Mouse (Mus musculus) megakaryocyte, embryonic 14.5 days (primary cell): Measurements from ENCODE around the gene Tec.
A peak's percentile ranks its signal among the peaks of the same experiment; 100 is the strongest.

Source experiments
- FLI1 ChIP-seq: IDR thresholded peaks from 2 replicates; pipeline ENCODE4 v1.6.1; 2012; ENCODE audit warnings: low read length, inconsistent platforms, mixed read lengths
- GATA1 ChIP-seq: IDR thresholded peaks from 3 replicates; pipeline ENCODE4 v1.6.1; 2012; ENCODE audit warnings: mixed read lengths, low read length, inconsistent platforms, borderline replicate concordance

DNA sequence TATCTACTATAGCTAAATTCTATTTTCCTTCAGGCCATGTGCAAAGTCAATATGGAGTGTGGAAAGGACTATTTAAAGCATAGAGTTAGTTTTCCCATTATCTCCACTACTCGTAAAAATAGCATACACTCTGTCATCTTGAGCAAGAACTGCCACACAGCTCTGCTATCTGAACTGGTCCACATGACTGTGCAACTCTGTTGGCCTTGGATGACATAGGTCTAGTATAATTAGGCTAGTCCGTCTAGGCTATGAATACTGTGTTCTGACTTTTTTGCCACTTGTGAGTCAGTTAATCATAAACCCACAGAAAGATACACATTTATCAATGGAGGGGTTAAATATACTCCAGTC, 14.1 kb upstream of the Tec start:
- TF ChIP-seq FLI1: no peak
- peak; percentile 97 for TF ChIP-seq GATA1
